Mouse (Mus musculus): Measurements from ENCODE around the gene Kcnt1. TPM values are rescaled to one million over a fixed set of nuclear protein-coding genes. Genes with fewer than 3 reads are reported as not detected.

Kcnt1 gene
- total RNA-seq, 1 experiment from 2014 or later, result 4.9 TPM

Other genes with a start within 250 kb of the Kcnt1 start
- not detected in 2 replicates for gene Ccdc183, start 246.1 kb upstream of the Kcnt1 start, total RNA-seq (2021)
- 30.5 and 33.1 TPM in 2 replicates for gene Tmem141, start 241.7 kb upstream of the Kcnt1 start, total RNA-seq (2021)
- gene Fcna, start 235.7 kb upstream of the Kcnt1 start, total RNA-seq (2021), result 7.0 and 9.7 TPM in 2 replicates
- not detected in 2 replicates for gene Lcn8, start 210.6 kb upstream of the Kcnt1 start, total RNA-seq (2021)
- not detected in 2 replicates for gene Lcn5, start 205.8 kb upstream of the Kcnt1 start, total RNA-seq (2021)
- gene Lcn6, start 186.9 kb upstream of the Kcnt1 start, total RNA-seq (2021), result not detected in 2 replicates
- not detected in 2 replicates for gene Lcn10, start 181.0 kb upstream of the Kcnt1 start, total RNA-seq (2021)
- 4.7 and 4.8 TPM in 2 replicates for gene Obp2a, start 163.7 kb upstream of the Kcnt1 start, total RNA-seq (2021)
- gene Bmyc, start 157.0 kb upstream of the Kcnt1 start, total RNA-seq (2021), result 40.2 and 49.1 TPM in 2 replicates
- gene Obp2b, start 126.7 kb upstream of the Kcnt1 start, total RNA-seq (2021), result not detected in 2 replicates
- not detected in 2 replicates for gene Lcn3, start 98.2 kb upstream of the Kcnt1 start, total RNA-seq (2021)
- gene Lcn11, start 86.7 kb upstream of the Kcnt1 start, total RNA-seq (2021), result not detected in 2 replicates
- gene Gm13539, start 81.5 kb upstream of the Kcnt1 start, total RNA-seq (2021), result not detected in 2 replicates
- gene Glt6d1, start 47.9 kb upstream of the Kcnt1 start, total RNA-seq (2021), result not detected in 2 replicates
- not detected in 2 replicates for gene Lcn9, start 40.6 kb upstream of the Kcnt1 start, total RNA-seq (2021)
- not detected in 2 replicates for gene Sohlh1, start 16.5 kb upstream of the Kcnt1 start, total RNA-seq (2021)
- 25.9 and 32.1 TPM in 2 replicates for gene Camsap1, start 119.5 kb downstream of the Kcnt1 start, total RNA-seq (2021)
- gene Ubac1, start 158.0 kb downstream of the Kcnt1 start, total RNA-seq (2021), result 53.0 and 58.0 TPM in 2 replicates

Data from adrenal gland, postnatal 14 days (tissue).